Mouse (Mus musculus) lung, postnatal 36 days (tissue): ENCODE data around the gene Vps25.

ENCODE experiments used
- DNase-seq: peaks from one replicate; pipeline ENCODE4 v3.0.0; 2022; ENCODE audit warnings: mixed read lengths

Vps25 gene

DNA sequence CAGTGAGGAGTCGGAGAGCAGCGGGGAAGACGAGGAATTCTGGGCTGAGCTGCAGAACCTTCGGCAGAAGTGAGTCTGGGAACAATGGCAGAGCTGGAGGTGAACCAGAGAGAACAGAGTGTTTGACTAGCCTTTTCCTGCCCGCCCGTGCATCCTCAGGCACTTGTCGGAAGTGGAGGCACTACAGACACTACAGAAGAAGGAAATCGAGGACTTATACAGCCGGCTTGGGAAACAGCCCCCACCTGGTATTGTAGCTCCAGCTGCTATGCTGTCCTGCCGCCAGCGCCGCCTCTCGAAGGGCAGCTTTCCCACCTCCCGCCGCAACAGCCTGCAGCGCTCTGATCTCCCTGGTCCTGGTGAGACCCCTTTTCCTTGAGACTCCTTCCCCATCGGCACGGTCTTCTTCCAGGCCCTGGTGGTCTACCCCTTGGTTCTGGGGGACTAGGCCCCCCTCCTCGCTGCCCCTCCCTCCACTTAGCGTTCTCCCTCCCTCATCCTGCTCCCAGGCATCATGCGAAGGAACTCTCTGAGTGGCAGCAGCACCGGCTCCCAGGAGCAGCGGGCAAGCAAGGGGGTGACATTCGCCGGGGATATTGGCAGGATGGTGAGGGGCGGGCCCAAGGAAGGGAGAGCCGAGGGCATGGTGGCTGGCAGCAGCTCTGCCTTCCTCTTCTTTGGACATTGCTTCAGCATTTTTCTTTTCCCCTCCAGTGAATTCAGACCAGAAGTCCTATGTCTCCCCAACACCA, 23.0 kb downstream of the Vps25 start:
- DNase-seq, result no peak

GRCm38 (mm10) chr11:101277381-101278222, 24.1 kb downstream of the Vps25 start:
- peak; percentile 65 for DNase-seq

DNA sequence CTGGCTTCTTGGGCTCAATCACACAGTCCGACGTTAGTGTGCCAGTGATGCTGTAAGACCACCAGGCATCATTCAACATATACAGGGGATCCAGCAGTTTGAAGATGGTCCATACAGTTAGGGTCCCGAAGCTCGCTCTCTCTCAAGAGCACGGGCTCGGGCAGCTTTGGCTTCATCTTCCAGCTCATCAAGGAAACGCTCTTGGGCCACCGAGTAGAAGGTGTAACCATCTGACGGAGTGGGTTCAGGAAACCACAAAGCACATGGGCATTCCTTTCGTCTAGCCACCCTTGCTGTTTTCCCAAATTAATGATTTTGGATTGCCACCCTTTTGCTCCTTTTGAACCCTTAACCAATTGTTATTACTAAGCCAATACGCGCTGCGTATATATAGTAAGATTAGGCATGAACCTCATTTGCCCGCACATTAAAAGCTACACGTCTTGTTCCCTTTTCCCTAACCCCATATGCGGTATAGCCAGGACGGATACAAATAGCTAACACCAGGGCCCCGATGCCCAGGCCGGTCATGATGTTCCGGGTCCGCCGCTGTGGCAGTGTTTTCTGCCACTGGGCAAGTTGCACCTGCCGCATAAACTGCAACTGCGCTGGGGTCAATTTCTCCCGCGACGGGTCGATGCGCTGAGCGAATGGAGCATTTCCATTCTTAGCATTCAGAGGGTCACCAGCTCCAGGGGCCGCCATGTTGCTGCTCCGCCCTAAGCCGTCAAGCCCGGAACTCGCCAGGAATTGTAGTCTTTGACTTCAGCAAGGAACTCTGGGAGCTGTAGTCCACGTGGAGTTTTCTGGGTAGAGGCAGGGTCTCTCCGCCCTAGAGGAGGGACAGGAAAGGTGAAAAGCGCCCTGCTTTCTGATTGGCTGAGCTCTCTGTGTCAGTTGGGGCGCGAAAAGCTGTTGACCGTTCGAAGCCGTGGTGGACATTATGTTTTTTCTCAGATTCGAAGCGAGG, 25.0 kb downstream of the Vps25 start, which contains the start of the genes Cntd1 and Coa3:
Gene Cntd1, plus strand, starts transcription at position 790 of the 970 bp plus-strand sequence.
Gene Coa3, minus strand, starts transcription at position 892 of the 970 bp plus-strand sequence.
- peak; percentile 94 for DNase-seq

DNA sequence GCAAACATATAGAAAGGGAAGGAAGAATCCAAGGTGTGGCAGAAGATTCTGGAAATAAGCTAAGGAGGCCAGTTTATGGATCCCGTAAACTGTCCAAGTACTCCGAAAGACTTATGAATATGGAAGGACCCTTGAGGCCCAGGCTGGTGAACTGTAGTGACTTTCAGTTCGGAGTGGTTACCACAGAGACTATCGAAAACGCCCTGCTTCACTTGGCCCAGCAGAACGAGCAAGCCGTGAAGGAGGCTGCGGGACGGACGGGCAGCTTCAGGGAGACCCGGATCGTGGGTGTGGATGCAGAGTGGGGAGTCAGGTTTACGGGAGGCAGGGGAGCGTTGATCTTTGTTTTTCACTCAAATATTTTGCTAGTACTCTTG, 25.7 kb downstream of the Vps25 start:
- DNase-seq, result no peak

GRCm38 (mm10) chr11:101280837-101281236, 27.3 kb downstream of the Vps25 start:
- no peak for DNase-seq

DNA sequence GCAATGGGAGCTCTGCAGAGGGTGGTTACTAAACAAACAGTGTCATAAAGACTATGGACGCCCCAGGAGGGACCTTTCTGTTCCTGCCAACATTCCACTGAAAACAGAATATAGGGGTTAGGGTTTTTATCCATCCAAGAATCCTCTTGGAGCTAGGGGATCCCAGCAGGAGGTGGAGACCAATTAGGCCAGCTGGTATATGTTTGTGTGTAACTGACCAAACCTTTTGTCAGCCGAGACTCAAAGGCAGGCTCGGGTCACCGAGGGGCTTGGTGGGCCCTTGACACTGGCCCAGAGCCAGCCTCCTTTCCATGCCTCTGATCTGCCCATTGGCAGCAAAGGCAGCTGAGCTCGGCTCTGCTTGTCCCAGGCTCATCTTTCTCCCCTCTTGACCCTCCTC, 29.4 kb downstream of the Vps25 start:
- no peak for DNase-seq

DNA sequence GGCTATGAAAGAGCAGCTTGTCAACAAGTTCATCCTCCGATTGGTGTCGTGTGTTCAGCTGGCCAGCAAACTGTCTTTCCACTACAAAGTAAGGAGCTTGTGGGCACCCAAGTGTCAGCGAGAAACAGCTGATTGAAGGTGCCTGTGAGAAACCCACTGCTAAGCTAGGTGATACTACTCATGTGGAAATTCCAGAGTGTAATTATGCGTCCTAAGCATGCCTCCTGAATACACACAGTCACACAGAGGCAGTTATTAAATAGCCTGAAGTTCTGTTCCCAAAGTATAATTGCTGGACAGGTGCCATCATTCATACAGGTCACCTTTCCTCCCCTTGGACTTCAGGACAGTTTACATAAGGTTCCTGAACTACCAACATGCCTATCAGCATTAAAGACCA, 30.3 kb downstream of the Vps25 start:
- no peak for DNase-seq

GRCm38 (mm10) chr11:101287306-101287705, 33.8 kb downstream of the Vps25 start:
- peak; percentile 76 for DNase-seq

DNA sequence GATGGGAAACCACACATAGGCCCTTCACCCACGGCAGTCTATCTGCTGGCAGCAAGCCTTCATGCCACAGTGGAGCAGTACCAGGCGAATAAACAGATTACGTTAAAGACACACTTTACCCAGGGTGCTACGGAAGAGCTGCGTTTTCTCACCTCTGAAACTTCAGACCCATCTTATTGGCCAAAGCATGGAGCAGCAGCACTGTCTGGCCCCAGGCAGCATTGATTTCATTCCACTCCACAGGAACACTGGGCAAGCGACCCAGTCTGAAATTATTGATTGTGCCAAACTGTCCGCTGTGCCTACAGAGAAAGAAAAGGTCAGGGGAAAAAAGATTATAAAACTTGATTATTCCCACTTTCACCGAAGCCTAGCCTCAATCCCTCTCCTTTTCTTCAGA, 37.7 kb downstream of the Vps25 start:
- no peak for DNase-seq

GRCm38 (mm10) chr11:101295191-101295590, 41.7 kb downstream of the Vps25 start:
- DNase-seq, result no peak

GRCm38 (mm10) chr11:101300881-101301280, 47.4 kb downstream of the Vps25 start:
- DNase-seq, result no peak

GRCm38 (mm10) chr11:101301299-101302003, 47.9 kb downstream of the Vps25 start:
- no peak for DNase-seq

GRCm38 (mm10) chr11:101302004-101302798, 48.7 kb downstream of the Vps25 start, which contains the start of gene Becn1:
TSS of gene Becn1 (minus strand) at chr11:101302286.
- DNase-seq, result peak; percentile 99

- no peak for DNase-seq
Measured at GRCm38 (mm10) chr11:101307744-101308143, 54.2 kb downstream of the Vps25 start.
